Mouse (Mus musculus): Measurements from ENCODE around the gene Tesk2.
A peak's percentile ranks its signal among the peaks of the same experiment; 100 is the strongest.
"Not testable (repeated sequence)": the region's sequence is repeated elsewhere in the genome, so short reads cannot be mapped to it uniquely, and the experiment has no call there.

Tesk2 gene

GRCm38 (mm10) chr4:116792453-116792852 is 71.7 kb downstream of the Tesk2 start:
- no peak for DNase-seq (ENCODE audit: low read depth, low spot score)

- DNase-seq (ENCODE audit: low read depth, low spot score): no peak
Observed at GRCm38 (mm10) chr4:116794273-116794672, 73.5 kb downstream of the Tesk2 start.

GRCm38 (mm10) chr4:116796442-116797110 is 75.8 kb downstream of the Tesk2 start:
- DNase-seq (ENCODE audit: low read depth, low spot score): no peak

GRCm38 (mm10) chr4:116799901-116800300 is 79.2 kb downstream of the Tesk2 start:
- no peak for DNase-seq (ENCODE audit: low read depth, low spot score)

GRCm38 (mm10) chr4:116807197-116808129 is 86.7 kb downstream of the Tesk2 start, which contains the start of the genes Toe1 and Mutyh:
Toe1 (minus strand) TSS chr4:116807640.
Mutyh (plus strand) TSS chr4:116807723.
- peak; percentile 95 for DNase-seq (ENCODE audit: low read depth, low spot score)

GRCm38 (mm10) chr4:116811012-116811411 is 90.3 kb downstream of the Tesk2 start:
- no peak for DNase-seq (ENCODE audit: low read depth, low spot score)

- no peak for DNase-seq (ENCODE audit: low read depth, low spot score)
Observed at GRCm38 (mm10) chr4:116815276-116815675, 94.5 kb downstream of the Tesk2 start.

GRCm38 (mm10) chr4:116817486-116817885 is 96.7 kb downstream of the Tesk2 start:
- no peak for DNase-seq (ENCODE audit: low read depth, low spot score)

GRCm38 (mm10) chr4:116819968-116820901 is 99.5 kb downstream of the Tesk2 start:
- no peak for DNase-seq (ENCODE audit: low read depth, low spot score)

GRCm38 (mm10) chr4:116820902-116821693 is 100.3 kb downstream of the Tesk2 start:
- no peak for DNase-seq (ENCODE audit: low read depth, low spot score)

- no peak for DNase-seq (ENCODE audit: low read depth, low spot score)
Observed at GRCm38 (mm10) chr4:116821694-116822016, 100.9 kb downstream of the Tesk2 start, which contains the start of gene Hpdl. Hpdl (minus strand) TSS chr4:116821707.

GRCm38 (mm10) chr4:116824541-116825004 is 103.8 kb downstream of the Tesk2 start:
- no peak for DNase-seq (ENCODE audit: low read depth, low spot score)

- no peak for DNase-seq (ENCODE audit: low read depth, low spot score)
Observed at GRCm38 (mm10) chr4:116827819-116828218, 107.1 kb downstream of the Tesk2 start.

- no peak for DNase-seq (ENCODE audit: low read depth, low spot score)
Observed at GRCm38 (mm10) chr4:116829364-116830069, 108.8 kb downstream of the Tesk2 start.

- no peak for DNase-seq (ENCODE audit: low read depth, low spot score)
Observed at GRCm38 (mm10) chr4:116830070-116830368, 109.3 kb downstream of the Tesk2 start.

GRCm38 (mm10) chr4:116838999-116839398 is 118.3 kb downstream of the Tesk2 start:
- no peak for DNase-seq (ENCODE audit: low read depth, low spot score)

GRCm38 (mm10) chr4:116840096-116840495 is 119.3 kb downstream of the Tesk2 start:
- DNase-seq (ENCODE audit: low read depth, low spot score): not testable (repeated sequence)

GRCm38 (mm10) chr4:116840841-116841240 is 120.1 kb downstream of the Tesk2 start:
- DNase-seq (ENCODE audit: low read depth, low spot score): no peak

- no peak for DNase-seq (ENCODE audit: low read depth, low spot score)
Observed at GRCm38 (mm10) chr4:116844324-116844723, 123.6 kb downstream of the Tesk2 start.

GRCm38 (mm10) chr4:116849901-116850300 is 129.2 kb downstream of the Tesk2 start:
- DNase-seq (ENCODE audit: low read depth, low spot score): no peak

Measured in WW6 (cell line).